Mouse (Mus musculus) liver, embryonic 16.5 days (tissue): ENCODE measurements at regions not wholly inside any gene's neighbourhood (a gene's known extent, or its start where the extent isn't known, plus 50 kb on each side); places are given as distances from the start of the nearest gene placed in this dataset. TPM values are rescaled to one million over a fixed set of nuclear protein-coding genes. Genes with fewer than 3 reads are reported as not detected.

Experiments
- microRNA-seq: library from miRNA; unstranded; fragments of <30 nt; microRNA quantifications from one replicate; pipeline ENCODE4, GENCODE M21; 2016

Small RNAs in the stretch of these regions (microRNA-seq; reads per million reads assigned to microRNA genes)
- gene Gm24710: not detected
